Mouse (Mus musculus) liver, embryonic 14.5 days (tissue): ENCODE data around the gene Hist3h2a. TPM values are rescaled to one million over a fixed set of nuclear protein-coding genes. Genes with fewer than 3 reads are reported as not detected.

ENCODE experiments used
- ATAC-seq: fragments of 200-750 bp; cut with Nextera tagmentation; 2 replicates; pipeline ENCODE4 v1.8.0; 2017; ENCODE audit warnings: moderate number of reproducible peaks, mild to moderate bottlenecking, moderate library complexity; ENCODE audit not compliant: insufficient read depth
- DNase-seq, 3 experiments: peaks; one replicate each; pipeline ENCODE4 v3.0.0-alpha.2; 2012 to 2013; ENCODE audit warnings: low read depth in 3 of 3, low spot score in 3 of 3
- H3K27ac ChIP-seq: fragments of 300-500 bp; sonication (generic); 2 replicates; pipeline ENCODE4 v1.5.1; 2014; ENCODE audit warnings: moderate library complexity, mild to moderate bottlenecking, control low read depth, inconsistent platforms
- H3K27me3 ChIP-seq: fragments of 300-500 bp; sonication (generic); 2 replicates; pipeline ENCODE4 v1.6.1; 2014; ENCODE audit warnings: mild to moderate bottlenecking, low read length, moderate library complexity; ENCODE audit not compliant: control insufficient read depth, insufficient read depth
- H3K36me3 ChIP-seq: fragments of 300-500 bp; sonication (generic); replicated peaks from 2 replicates; pipeline ENCODE4 v1.6.1; 2014; ENCODE audit warnings: low read depth; ENCODE audit not compliant: control insufficient read depth, insufficient read depth
- H3K4me1 ChIP-seq, 2 experiments: fragments of 200-500 bp in 1 of 2; fragments of 300-500 bp in 1 of 2; sonication (generic) in 1 of 2; replicated peaks; 2 replicates each; pipeline ENCODE4 v1.6.1; 2012 to 2014; ENCODE audit warnings: antibody characterized with exemption in 1 of 2, inconsistent platforms in 1 of 2, low read length in 1 of 2; ENCODE audit not compliant: control insufficient read depth in 2 of 2, insufficient read depth in 2 of 2
- H3K4me2 ChIP-seq: fragments of 300-500 bp; sonication (generic); 2 replicates; pipeline ENCODE4 v1.6.1; 2014; ENCODE audit warnings: low read depth, mild to moderate bottlenecking, control low read depth, moderate library complexity
- H3K4me3 ChIP-seq, 2 experiments: fragments of 200-500 bp in 1 of 2; fragments of 300-500 bp in 1 of 2; sonication (generic) in 1 of 2; 2 replicates each; pipeline ENCODE4 v1.5.1; 2012 to 2014; ENCODE audit warnings: low read depth in 2 of 2, low read length in 2 of 2, mild to moderate bottlenecking in 2 of 2, control low read depth in 1 of 2, inconsistent platforms in 1 of 2, moderate library complexity in 1 of 2; ENCODE audit not compliant: insufficient read depth in 1 of 2
- H3K9ac ChIP-seq: fragments of 300-500 bp; sonication (generic); replicated peaks from 2 replicates; pipeline ENCODE4 v1.6.1; 2014; ENCODE audit warnings: mild to moderate bottlenecking, control low read depth, moderate library complexity
- H3K9me3 ChIP-seq: fragments of 300-500 bp; sonication (generic); 2 replicates; pipeline ENCODE4 v1.6.1; 2016; ENCODE audit warnings: low read length, mixed read lengths; ENCODE audit not compliant: control insufficient read depth
- CTCF ChIP-seq: IDR thresholded peaks from 2 replicates; pipeline ENCODE4 v1.5.1; 2016; ENCODE audit warnings: antibody characterized with exemption, low read depth, control low read depth
- EP300 ChIP-seq: IDR thresholded peaks from 2 replicates; pipeline ENCODE4 v1.6.1; 2016; ENCODE audit warnings: antibody characterized with exemption, low read depth
- WGBS: fragments of 180-500 bp; shearing (Covaris S2); extraction: QIAGEN DNeasy Blood & Tissue Kit; methylation state at CpG from one replicate; pipeline ENCODE4 v1.1.7; 2014; ENCODE audit not compliant: insufficient replicate concordance; 5-methylcytosine and 5-hydroxymethylcytosine counted together
- polyA plus RNA-seq, 2 experiments: library from polyadenylated mRNA; depleted of rRNA in 1 of 2; stranded (reverse) in 1 of 2; unstranded in 1 of 2; fragments of >200 nt; fragmentation: Nextera tagmentation in 1 of 2; extraction: Ambion mirVana in 1 of 2; gene quantifications; 2 replicates each; pipeline versions ENCODE4 v1.2.1 to v1.2.3; 2012 to 2014

Hist3h2a gene
- polyA plus RNA-seq, 2 experiments = 11.0 to 13.5 TPM

- Histone ChIP-seq H3K27ac (peak overlapping the region; percentile 94), H3K4me3 (peak overlapping the region; percentile 83 to 90), H3K4me1 (peaks cover 61 to 73% of the 10 kb centered on the region in 2 experiments), H3K9me3 (no peaks in the 10 kb centered on the region), H3K36me3 (peaks cover 21% of the 10 kb centered on the region), H3K4me2 (peak overlapping the region; percentile 84), H3K9ac (peak overlapping the region; percentile 98), H3K27me3 (no peaks in the 10 kb centered on the region)
- ATAC-seq (peak; percentile 57), DNase-seq (peak; percentile 80 to 89 (median 82))
- TF ChIP-seq CTCF = peak; percentile 94
- TF ChIP-seq EP300 = no peak
- 27% methylated on average over 14 of the region's 14 CpGs for WGBS
These were observed 37.4 kb upstream of the Hist3h2a start for GRCm38 (mm10) chr11:58916879-58917744.

- Histone ChIP-seq H3K9me3 (no peaks in the 10 kb centered on the region), H3K4me1 (peaks cover 55 to 66% of the 10 kb centered on the region in 2 experiments), H3K4me3 (peak within 1 kb of the TSS; percentile 83 to 90), H3K9ac (peak within 1 kb of the TSS; percentile 98), H3K27me3 (no peaks in the 10 kb centered on the region), H3K4me2 (peak within 1 kb of the TSS; percentile 84), H3K36me3 (peaks cover 29% of the 10 kb centered on the region), H3K27ac (peak within 1 kb of the TSS; percentile 94)
- TF ChIP-seq EP300 = peak; percentile 87
- no peak for TF ChIP-seq CTCF
- DNase-seq (peak; percentile 75 to 77 (median 77)), ATAC-seq (peak; percentile 80)
- 29% methylated on average over 12 of the region's 12 CpGs for WGBS
These were observed 36.6 kb upstream of the Hist3h2a start, which contains the start of gene Btnl10 for GRCm38 (mm10) chr11:58917745-58918366. TSS of gene Btnl10 (plus strand) at chr11:58917908.

GRCm38 (mm10) chr11:58918759-58919158, 35.7 kb upstream of the Hist3h2a start:
- no peak for DNase-seq
- Histone ChIP-seq H3K4me1 (peaks cover 47 to 57% of the 10 kb centered on the region in 2 experiments), H3K9me3 (no peaks in the 10 kb centered on the region), H3K27ac (peak overlapping the region; percentile 94), H3K4me2 (peak overlapping the region; percentile 84), H3K27me3 (no peaks in the 10 kb centered on the region), H3K36me3 (peaks cover 38% of the 10 kb centered on the region), H3K4me3 (peak overlapping the region; percentile 83 to 90), H3K9ac (peak overlapping the region; percentile 98)
- TF ChIP-seq CTCF = no peak
- no peak for TF ChIP-seq EP300
- WGBS = 43% methylated on average over 5 of the region's 5 CpGs
- 0 out of 2 replicates have a peak, but pooled peaks have one; percentile 19 for ATAC-seq

DNA sequence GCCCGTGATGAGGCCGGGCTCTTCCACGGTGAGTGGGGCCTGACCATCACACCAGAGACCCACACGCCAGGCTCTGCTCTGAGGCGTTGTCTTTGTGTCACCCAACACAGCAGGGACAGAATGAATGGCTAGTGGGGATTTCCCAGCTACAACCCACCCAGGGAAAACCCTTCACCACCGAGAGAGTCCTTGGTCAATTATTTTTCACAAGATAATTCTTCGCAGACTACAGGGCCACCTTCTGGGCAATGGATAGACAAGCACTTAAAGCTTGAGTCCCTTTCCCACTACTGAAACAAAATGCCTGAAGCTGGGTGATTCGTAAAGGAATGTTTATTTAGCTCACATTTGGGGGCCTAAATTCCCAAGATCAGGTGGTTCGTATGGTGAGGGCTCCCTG, 32.1 kb upstream of the Hist3h2a start:
- Histone ChIP-seq H3K9ac (no peak overlapping the region), H3K4me1 (peaks cover 21 to 24% of the 10 kb centered on the region in 2 experiments), H3K36me3 (peaks cover 40% of the 10 kb centered on the region), H3K27me3 (no peaks in the 10 kb centered on the region), H3K9me3 (no peaks in the 10 kb centered on the region), H3K27ac (no peak overlapping the region), H3K4me2 (no peak overlapping the region), H3K4me3 (no peak overlapping the region)
- 81% methylated on average over 9 of the region's 9 CpGs for WGBS
- DNase-seq (no peak), ATAC-seq (no peak)
- TF ChIP-seq EP300 = no peak
- no peak for TF ChIP-seq CTCF

DNA sequence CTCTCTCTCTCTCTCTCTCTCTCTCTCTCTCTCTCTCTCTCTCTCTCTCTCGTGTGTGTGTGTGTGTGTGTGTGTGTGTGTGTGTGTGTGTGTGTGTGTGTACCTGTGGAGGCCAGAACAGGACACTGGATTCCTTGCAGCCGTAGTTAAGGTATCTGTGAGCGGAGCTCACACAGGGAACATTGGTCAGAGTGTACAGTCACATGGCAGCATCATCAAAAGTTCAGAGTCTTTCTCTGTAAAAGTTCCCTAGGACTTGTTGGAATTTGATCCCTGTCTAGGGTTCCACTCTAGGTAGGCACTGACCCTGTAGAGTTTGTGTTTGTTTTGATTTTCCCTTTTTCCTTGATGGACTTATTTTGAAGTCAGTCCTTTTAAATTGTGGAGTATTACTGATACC, 27.8 kb upstream of the Hist3h2a start:
- ATAC-seq (no peak), DNase-seq (no peak)
- no peak overlapping the region for H3K9ac ChIP-seq
- H3K27ac ChIP-seq = no peak overlapping the region
- WGBS = 87% methylated on average over 2 of the region's 3 CpGs
- no peak overlapping the region for H3K4me2 ChIP-seq
- H3K4me3 ChIP-seq = no peak overlapping the region
- H3K9me3 ChIP-seq = no peaks in the 10 kb centered on the region
- H3K27me3 ChIP-seq = no peaks in the 10 kb centered on the region
- TF ChIP-seq EP300 (no peak), CTCF (no peak)
- peaks cover 33 to 34% of the 10 kb centered on the region in 2 experiments for H3K4me1 ChIP-seq
- H3K36me3 ChIP-seq = peaks cover 29% of the 10 kb centered on the region
